Mouse (Mus musculus): ENCODE results near the gene Arl6.

DNA sequence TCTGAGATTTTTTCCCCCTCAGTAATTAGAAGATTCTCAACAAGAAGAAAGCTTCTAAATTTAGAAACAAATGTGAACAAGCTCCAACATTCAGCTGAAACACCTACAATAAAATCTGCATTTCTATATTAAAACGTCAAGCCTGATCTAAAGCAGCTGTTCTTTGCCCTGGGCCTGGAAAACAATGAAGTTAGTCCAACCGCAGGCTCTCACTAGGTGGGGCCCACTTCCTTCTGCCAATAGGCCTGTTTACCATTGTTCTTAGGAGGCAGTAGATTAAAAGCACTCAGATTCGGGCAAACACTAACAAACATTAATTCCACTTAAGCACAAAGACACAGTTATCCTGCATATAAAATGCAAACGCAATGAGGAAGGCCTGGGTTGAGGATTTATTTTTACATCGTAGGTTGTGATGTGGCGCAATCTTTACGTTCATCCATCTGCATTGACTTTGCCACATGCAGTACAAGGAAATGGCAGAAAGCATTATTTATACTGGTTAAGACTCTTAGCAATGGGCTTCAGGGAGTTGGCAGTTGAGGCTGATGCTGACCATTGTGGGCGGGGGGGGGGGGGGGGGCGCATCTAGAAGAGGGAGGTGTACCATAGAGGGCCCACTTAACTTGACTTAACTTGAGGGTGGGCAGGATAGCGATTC, 71.3 kb downstream of the Arl6 start:
- TF ChIP-seq CTCF (IDR thresholded peaks at IDR 0.05; ENCODE audit: insufficient read depth, low read depth, low read length): no peak
- no peak for TF ChIP-seq POLR2A (IDR thresholded peaks at IDR 0.05; ENCODE audit: insufficient read depth, low read depth, low read length)
